10 mouse cellular contexts compared by ENCODE assay signal in the genomic region with DNA sequence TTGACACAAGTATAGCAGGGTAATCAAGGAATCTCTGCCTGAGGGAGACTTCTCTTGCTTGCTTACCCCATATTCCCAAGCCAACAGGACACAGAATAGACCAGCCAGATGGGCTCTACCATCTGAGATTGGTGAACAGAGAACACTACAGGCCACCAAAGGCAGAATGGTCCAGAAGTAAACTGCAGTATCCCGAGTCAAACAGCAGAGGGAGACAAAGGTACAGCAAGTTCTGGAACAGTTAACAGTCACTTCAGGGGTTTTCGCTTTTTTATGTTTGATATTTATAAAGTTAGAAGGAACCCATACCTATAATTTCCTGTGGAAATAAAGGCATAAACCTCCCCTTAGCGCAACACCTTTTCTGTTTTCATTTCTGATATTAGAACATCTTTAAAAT.
DNase-seq lines count a peak whose midpoint lies in the region; ATAC-seq and TF ChIP-seq lines count a peak whose summit lies in the region.
"Had no signal": no experiment of that assay in that cellular context is flagged by ENCODE, and none has a peak within 500 bp of the region (broad histone marks: within the 10 kb centered on the region; RNA-seq: fewer than 3 reads in every experiment).

No protein-coding gene starts in this region.

- WGBS in hindbrain, postnatal 0 days = 33% methylated on average over 3 of the region's 3 CpGs
- WGBS in hindbrain, embryonic 10.5 days = 39% methylated on average over 3 of the region's 3 CpGs

- H3K9ac ChIP-seq in hindbrain, postnatal 0 days (replicated peaks; ENCODE audit: low read length) = no peak overlapping the region
- H3K9ac ChIP-seq: forebrain, embryonic 15.5 days had no signal

- H3K27me3 ChIP-seq in hindbrain, postnatal 0 days (ENCODE audit: insufficient read depth, low read length) = no peaks in the 10 kb centered on the region
- no peaks in the 10 kb centered on the region for H3K27me3 ChIP-seq in hindbrain, embryonic 10.5 days (ENCODE audit: insufficient read depth, poor library complexity, severe bottlenecking)
- H3K27me3 ChIP-seq: forebrain, embryonic 15.5 days had no signal

- no peak overlapping the region for H3K4me3 ChIP-seq in hindbrain, postnatal 0 days (ENCODE audit: low read length)
- no peak overlapping the region for H3K4me3 ChIP-seq in hindbrain, embryonic 10.5 days
- H3K4me3 ChIP-seq: forebrain, embryonic 15.5 days had no signal

- no peaks in the 10 kb centered on the region for H3K36me3 ChIP-seq in hindbrain, postnatal 0 days (ENCODE audit: insufficient read depth, low read length)
- H3K36me3 ChIP-seq in hindbrain, embryonic 10.5 days = no peaks in the 10 kb centered on the region
- H3K36me3 ChIP-seq: forebrain, embryonic 15.5 days had no signal

- no peak overlapping the region for H3K27ac ChIP-seq in hindbrain, postnatal 0 days
- no peak overlapping the region for H3K27ac ChIP-seq in hindbrain, embryonic 10.5 days
- H3K27ac ChIP-seq: forebrain, embryonic 15.5 days had no signal

- no peaks in the 10 kb centered on the region for H3K4me1 ChIP-seq in hindbrain, postnatal 0 days (ENCODE audit: insufficient read depth, low read length)
- H3K4me1 ChIP-seq in hindbrain, embryonic 10.5 days (replicated peaks) = no peaks in the 10 kb centered on the region
- H3K4me1 ChIP-seq: forebrain, embryonic 15.5 days had no signal

- H3K9me3 ChIP-seq in hindbrain, postnatal 0 days (ENCODE audit: low read length) = no peaks in the 10 kb centered on the region
- H3K9me3 ChIP-seq in hindbrain, embryonic 10.5 days = peaks cover 31% of the 10 kb centered on the region

- peak; percentile 31 for DNase-seq in hindbrain, postnatal 0 days (ENCODE audit: low spot score)
- DNase-seq in hindbrain, embryonic 10.5 days (ENCODE audit: low spot score) = no peak
- DNase-seq in 3T3-L1 (ENCODE audit: low read depth, low spot score) = peak; percentile 62
- peak; percentile 59 for DNase-seq in ES-CJ7 (ENCODE audit: low read depth, low spot score)
- peak; percentile 4 for DNase-seq in induced T-regulatory cell, adult 2 months (ENCODE audit: low read depth)
- DNase-seq in testis, postnatal 14 days (ENCODE audit: low spot score) = no peak
- no peak for DNase-seq in spleen, adult 12 weeks (ENCODE audit: low spot score)
- DNase-seq: lung, postnatal 14 days had no signal

- no peak for ATAC-seq in hindbrain, postnatal 0 days
- no peak for ATAC-seq in inflammation-experienced regulatory T-cells, adult 6 months
- ATAC-seq: forebrain, embryonic 15.5 days had no signal

- peak; percentile 50 for TF ChIP-seq CTCF in hindbrain, postnatal 0 days (IDR thresholded peaks at IDR 0.05; ENCODE audit: low read depth)

- H3K4me2 ChIP-seq in hindbrain, postnatal 0 days (ENCODE audit: low read depth, low read length) = no peak overlapping the region
- H3K4me2 ChIP-seq: forebrain, embryonic 15.5 days had no signal

Comparison
In these comparisons a context has a peak if more than half of its experiments do, and no peak if none do; other contexts are left out.
1. DNase-seq: peak in hindbrain, postnatal 0 days (single experiment), 3T3-L1 (single experiment), ES-CJ7 (single experiment) and induced T-regulatory cell, adult 2 months (single experiment); none in hindbrain, embryonic 10.5 days (single experiment), testis, postnatal 14 days (single experiment) and spleen, adult 12 weeks (single experiment).